Mouse (Mus musculus) thymus, adult 18-20 months (tissue): ENCODE measurements around the gene Prkg1.

ENCODE experiments used
- DNase-seq, 2 experiments: peaks; one replicate each; pipeline ENCODE4 v3.0.0; 2022; ENCODE audit warnings: mixed read lengths in 2 of 2

The Prkg1 gene

DNA sequence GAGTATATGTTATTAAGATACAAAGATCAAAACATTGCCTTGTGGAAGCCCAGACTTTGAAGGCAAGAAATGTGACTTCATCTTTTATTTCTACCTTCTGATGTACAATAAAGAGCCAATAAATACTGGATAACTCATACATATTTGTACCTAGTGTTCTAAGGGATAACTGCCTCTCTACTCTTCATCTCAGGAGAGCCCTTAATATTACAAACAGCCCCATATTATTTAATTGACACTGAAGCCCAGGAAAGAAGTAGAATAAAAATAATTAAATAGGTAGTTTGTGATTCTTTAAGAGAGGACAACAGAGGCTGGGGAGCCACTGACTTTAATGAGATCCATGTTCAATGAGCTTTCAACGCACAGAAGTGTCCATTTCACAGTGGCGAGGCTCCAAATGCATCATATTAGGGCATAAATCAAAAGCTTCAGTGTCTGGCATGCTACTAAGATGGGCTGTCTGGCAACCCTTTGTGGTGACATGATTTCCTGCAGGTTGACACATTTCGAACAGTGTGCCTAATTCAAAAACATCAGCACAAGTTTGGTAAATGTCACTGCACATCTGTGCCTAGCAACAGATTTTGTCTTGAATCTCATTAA is 753.2 kb downstream of the Prkg1 start:
- DNase-seq: no peak

DNA sequence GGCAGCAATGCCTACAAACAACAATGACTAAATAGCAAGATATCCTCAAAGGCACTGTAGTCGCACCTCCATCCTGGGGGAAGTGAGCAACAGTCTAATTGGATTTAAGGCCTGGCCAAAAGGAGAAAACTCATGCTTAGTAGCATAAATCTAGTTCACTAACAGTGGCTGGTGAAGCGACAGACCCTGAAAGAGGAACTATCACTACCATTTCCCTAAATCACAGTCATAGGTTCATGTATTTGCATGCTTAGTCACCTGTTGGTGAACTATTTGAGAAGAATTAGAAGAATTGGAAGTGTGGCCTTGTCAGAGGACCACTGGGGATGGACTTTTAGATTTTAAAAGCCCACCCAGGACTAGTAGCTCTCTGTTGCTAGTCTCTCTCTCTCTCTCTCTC is 766.3 kb downstream of the Prkg1 start:
- DNase-seq: no peak

DNA sequence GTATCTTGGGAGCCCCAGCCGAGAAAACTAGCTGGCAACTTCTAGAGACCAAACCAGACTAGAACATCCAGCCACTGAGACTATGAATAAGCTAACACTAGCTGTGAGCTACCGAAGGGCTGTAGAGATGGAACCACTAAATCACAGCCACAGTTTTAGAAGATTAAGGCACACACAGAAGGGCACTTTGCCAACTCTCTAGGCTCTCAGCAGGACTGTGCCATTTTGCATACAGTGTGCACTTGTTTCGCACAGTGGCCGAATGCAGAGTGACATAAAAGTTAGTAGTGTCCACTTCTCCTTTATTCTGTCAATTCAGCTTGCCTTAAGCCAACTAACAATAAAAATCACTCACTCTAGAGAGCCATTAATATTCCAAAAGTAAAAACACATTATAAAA is 774.4 kb downstream of the Prkg1 start:
- DNase-seq: no peak

DNA sequence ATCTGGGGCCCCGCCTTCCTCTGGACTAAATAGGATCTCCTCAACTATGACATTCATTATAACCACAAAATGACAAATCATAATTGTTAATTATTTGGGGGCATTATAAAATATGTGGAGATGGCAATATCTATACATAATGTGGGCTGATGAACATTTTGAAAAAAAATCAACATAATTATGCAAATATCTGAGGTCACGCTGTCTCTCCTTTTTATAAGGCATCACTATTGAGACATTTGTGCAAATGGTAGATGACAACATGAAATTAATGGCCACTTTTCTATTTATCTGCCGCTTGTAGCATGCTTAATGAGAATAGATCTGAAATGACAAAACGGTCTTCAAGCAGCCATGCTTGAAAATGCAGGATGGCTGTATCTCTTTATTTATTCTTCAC is 782.4 kb downstream of the Prkg1 start:
- DNase-seq: no peak

DNA sequence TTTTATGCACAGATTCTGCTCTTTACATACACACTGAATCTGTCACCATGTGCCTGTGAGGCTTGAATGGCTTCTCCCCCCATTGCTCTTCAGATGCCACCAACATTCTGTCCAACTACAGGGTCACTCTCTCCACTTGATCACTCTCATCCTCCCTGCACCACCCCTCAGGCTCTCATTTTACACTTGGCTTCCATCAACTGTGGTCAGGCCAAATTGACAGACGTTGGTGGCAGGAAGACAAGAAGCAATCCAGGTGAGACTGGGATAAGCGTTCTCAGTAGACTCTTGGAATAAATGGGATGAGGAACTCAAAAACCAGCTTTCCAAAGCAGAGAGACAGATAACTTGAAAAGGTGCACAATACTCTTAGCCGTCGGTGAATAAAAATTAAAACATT is 786.7 kb downstream of the Prkg1 start:
- DNase-seq: no peak

DNA sequence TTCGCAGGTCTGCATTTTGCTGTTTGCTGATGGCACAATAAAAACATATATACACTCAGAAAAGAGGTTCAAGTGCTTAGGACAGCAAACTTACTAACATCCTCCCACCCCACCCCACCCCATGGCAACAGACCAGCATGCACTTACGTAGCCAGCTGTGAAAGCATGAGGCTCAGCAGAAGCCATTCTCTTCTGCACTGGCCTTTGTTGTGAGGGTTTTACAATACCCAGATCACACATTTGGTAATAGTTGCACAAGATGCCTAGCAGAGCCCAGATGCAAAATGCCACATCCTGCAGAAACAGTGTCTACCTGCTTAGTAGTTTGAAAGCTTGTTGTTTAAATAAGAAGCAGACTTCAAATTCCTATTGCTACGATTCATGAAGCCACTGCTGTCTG is 814.2 kb downstream of the Prkg1 start:
- DNase-seq: no peak

DNA sequence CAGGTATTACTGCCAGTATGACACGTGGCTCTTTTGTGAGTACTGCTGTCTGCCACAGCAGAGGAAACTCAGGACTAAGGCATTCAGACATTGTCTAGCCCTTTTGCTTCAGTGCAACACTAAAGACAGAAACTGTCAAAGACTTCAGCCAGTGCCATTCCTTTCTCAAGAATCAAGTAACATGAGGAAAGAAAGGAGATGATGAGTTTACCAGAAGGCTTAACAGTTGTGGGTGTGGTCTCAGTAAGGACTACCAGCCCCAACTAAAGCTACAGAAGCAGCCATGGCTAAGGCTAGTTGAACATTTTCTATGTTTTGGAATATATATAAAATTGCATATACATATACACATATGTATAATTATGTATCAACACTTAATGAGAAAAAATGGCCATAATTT is 816.6 kb downstream of the Prkg1 start:
- DNase-seq: no peak

DNA sequence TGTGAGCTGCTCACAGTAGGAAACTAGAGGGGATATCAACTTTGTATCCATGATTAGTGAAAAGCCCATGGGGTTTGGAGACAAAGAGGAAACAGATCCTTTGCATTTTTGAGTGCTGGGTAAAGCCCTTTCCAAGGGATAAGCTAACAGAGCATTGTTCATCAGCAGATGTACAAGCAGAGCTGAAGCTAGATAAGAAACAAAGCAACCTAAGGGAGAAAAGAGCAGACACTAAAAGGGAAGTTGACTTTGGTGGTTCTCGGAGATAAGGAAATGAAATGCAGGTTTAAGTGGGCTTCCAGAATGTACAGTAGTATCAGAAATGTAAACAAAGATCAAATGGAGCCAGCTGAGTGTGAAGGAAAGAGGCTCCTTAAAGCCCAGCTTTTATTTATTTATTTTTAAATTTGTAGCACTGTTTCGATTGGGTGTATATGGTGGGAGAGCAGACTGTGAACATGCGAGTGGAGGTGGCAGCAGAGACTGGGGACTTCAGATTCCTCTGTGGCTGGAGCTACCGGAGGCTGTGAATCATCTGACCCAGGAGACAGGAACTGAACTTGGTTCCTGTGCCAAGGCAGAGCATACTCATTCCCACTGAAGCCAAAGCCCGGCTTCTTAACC is 822.4 kb downstream of the Prkg1 start:
- no peak for DNase-seq

DNA sequence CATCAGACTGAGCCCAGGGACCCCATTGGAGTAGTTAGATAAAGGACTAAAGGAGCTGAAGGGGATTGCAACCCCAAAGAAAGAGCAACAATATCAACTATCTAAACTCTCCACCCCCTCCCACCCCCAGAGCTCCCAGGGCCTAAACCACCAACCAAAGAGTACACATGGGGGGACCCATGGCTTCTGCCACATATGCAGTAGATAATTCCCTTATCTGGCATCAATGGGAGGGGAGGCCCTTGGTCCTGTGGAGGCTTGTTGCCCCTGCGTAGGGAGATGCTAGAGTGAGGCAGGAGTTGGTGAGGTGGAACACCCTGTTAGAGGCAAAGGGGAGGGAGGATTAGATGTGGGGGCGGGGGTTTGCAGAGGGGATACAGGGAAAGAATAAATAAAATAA is 826.8 kb downstream of the Prkg1 start:
- no peak for DNase-seq

DNA sequence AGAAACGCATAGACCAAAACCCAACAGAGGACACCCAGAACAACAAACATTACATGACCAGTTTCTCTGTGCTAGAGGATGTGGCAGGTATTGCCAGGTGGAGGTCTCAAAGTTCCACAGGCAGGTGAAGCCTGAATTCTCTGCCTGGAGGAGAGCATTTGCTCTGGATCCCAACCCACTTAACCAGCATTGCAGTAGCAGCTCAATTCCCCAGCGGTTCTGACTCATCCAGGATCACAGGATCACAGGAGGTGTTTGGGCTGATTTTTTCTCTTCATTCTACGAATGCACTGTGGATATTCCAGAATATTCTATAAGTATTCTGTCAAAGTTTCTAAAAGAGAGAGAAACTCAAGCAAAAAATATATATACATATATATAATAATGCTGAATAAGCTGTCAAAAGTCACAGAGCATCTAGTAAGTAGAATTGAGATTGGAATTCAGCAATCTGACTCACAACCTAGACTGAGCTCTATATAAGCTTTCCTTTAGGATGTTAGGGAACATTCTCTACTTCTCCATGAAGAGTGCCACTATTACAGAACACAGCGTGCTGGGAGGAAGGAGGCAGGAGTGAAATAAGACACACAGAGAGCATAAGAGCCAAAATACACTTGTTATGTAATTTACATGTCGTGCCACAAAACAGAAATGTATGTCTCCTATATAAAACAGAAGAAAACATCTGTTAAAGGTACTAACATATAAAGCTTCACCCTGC is 833.2 kb downstream of the Prkg1 start:
- no peak for DNase-seq

DNA sequence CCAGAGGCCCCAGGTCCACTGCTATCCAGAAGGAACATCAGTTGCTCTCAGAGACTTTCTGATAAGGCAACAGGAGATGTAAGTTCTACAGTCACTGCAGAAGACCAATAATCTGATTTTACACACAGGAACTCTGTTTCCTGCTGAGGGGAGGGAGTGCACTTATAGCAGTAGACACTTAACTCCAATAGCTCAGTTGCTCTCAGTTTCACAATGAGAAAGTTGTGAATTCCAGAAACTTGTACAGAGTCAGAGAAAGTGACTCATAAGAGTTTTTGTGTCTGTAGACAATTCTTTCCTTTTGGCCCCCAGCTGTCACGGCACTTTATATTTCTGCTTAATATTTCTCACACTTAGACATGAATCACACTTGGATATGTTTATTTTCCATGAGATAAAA is 840.8 kb downstream of the Prkg1 start:
- no peak for DNase-seq

DNA sequence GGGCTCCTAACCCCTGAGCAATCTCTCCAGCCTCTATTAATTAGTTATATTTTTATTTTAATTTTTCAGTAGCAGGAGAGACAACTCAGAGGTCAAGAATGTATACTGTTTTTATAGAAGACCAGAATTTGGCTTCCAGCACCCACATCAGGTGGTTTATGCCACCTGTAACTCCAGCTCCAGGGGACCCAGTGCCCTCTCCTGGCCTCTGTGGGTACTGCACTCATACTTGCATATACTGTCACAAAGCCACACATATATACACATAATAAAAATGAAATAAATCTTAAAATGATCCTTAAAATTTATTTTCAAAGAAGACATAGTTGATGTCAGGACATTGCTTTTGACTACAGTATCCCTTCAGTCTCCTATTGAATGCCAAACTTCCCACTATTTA is 862.5 kb downstream of the Prkg1 start:
- no peak for DNase-seq

DNA sequence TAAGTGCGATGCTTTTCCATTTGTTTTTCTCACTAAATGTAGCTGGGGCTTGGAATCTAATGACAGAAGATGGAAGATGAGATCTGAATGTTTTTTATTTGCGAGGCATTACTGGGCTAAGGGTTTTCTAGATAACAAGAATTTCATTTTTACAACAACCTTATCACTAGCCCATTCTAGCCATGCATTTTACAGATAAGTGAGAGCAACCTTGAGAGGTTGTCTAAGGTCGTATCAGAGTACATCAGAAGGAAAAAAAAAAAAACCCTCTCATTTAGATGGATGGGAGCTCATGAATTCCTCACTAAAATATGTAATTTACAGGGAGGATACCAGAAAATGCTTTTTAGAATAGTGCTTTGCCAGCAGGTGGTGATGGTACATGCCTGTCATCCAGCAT is 863.8 kb downstream of the Prkg1 start:
- no peak for DNase-seq

DNA sequence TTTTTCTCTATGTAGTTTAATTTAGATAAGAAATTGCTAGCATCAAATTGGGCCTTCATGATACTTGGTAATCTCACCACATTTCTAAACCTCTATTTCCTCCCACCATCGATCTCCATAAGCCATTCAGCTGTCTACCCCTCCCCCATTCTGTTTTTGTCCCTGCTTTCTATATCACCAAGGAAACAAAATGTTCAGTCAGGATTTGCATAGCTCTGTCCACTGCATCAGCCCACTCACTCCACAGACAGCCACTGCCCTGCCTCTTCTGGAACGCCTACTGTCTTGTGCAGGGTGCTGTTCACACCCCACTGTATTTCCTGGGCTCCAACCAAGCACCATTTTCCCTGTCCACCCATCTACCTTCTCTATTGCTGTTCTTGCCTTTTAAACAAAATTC is 874.5 kb downstream of the Prkg1 start:
- DNase-seq: no peak

DNA sequence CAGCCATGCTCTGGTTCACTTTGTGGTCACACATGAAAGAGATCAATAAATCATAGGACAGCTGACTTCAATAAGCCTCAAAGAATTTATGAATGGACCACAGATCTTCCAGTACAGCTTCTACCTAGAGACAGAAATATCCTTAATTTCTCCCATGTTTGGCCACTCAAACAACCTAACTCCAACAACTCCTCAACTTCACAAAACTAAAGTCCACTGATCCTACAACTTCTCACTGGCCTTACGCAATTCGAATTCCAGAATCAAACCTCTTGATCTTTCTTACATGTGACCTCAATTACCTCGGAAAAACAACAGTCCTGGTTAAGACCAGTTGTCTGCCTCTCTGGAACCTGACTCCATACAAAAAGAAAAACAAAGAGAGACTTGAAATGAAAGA is 875.0 kb downstream of the Prkg1 start:
- no peak for DNase-seq

DNA sequence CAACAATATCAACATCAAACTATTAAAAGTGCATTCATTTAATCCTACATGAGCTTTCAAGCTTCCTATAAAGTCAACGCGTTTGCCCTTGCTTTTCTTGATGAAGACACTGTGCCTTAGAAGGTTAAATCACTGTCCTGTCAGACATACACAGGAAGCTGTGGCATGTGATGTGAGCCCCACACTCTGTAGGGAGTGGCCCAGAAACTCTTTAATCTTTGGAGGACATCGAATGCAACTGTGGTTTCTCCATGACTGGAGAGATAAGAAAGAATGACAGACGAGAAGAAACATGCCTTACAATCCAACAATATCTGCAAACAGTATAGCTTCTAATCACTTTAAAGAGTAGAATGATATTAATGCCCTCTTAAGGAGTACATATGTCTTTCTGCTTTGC is 903.4 kb downstream of the Prkg1 start:
- no peak for DNase-seq

DNA sequence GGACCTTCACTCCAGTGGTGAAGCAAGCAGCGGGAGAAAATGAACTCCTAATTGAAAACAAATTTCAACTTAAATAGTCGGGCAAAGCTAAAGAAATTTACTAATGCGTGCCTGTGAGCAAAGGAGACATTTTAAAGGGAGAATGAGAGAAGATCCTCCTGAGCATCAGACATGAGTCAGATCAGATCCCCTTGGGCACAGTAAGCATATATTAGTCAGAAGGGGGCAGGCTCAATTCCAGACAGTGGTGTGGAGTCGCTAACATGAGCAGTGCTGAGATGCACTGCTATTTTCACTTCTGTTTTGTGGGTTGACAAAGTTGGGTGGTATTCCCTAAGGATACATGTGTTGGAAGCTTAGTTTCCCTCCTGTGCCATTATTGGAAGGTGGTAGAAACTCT is 913.8 kb downstream of the Prkg1 start:
- DNase-seq: no peak

DNA sequence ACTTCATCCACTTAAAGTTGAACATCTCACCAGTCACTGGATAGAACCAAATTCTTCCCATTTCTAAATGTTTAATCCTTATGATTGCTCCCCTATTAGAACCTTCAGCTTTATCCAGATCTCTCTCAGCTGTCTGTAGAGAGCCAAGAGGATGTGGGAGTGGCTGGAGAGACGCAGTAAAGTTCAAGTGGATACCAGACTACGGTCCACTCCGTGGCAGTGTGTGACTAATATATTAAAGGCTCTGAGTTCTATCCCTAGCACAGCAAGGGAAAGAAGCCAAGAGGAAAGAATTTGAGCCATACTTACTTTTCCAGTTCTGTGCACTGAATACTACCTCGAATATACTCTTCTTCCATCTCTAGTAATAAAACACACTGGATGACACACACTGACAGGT is 919.9 kb downstream of the Prkg1 start:
- no peak for DNase-seq

DNA sequence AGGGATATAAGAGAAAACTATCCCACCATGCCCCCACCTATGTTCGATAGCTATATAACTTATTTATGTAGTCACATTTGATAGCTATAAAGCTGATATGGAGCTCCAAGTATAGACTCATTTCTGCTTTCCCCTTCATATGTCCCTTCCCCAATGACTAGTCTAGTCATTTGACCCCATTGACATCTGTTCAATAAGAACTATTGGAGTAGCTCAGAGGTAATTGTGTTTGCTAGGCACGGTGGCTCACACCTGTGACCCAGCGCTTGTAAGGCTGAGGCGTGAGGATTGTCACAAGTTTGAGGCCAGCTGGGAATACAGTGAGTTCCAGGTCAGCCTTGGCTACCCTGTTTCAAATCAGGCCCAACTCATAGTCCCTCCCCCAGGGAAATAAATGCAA is 921.2 kb downstream of the Prkg1 start:
- no peak for DNase-seq

DNA sequence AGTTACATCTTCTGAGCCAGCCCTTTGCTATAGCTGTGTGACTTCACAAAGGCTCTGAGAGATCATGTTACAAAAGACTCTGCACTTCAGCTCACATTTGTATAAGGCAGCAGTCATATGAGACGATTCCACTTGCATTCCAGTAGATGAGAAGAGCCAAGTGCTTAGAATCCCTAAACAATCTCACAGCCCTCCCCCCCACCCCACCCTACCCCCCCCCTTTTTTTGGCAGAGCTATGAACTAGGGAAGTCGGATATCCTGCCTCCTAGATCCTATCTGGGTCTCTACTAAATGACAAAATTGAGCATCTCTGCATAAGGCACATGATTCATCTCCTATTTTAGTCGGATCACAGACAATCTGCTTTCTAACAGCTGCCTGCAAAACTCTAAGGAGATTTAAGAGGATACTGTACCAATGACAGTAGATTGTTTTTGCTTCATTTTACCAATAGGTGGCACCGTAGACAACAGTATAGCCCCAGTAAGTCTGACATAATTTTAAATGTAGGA is 921.7 kb downstream of the Prkg1 start:
- DNase-seq: no peak

DNA sequence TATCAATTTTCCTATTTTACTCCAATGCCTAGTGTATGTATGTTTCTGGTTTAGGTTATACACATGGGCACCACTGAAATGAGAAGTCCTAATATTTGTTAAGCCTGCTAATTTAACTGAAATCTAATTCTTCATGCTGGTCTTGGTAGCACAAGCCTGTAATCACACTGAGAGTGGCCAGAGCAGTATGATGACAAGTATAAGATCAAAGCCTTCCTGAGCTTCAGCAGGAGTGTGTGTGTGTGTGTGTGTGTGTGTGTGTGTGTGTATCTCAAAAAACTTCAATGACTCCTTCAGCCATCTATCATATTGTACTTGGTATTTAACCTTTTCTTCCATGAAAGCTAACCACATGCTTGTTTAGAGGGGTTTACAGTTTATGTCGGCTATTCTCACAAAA is 922.2 kb downstream of the Prkg1 start:
- DNase-seq: no peak

DNA sequence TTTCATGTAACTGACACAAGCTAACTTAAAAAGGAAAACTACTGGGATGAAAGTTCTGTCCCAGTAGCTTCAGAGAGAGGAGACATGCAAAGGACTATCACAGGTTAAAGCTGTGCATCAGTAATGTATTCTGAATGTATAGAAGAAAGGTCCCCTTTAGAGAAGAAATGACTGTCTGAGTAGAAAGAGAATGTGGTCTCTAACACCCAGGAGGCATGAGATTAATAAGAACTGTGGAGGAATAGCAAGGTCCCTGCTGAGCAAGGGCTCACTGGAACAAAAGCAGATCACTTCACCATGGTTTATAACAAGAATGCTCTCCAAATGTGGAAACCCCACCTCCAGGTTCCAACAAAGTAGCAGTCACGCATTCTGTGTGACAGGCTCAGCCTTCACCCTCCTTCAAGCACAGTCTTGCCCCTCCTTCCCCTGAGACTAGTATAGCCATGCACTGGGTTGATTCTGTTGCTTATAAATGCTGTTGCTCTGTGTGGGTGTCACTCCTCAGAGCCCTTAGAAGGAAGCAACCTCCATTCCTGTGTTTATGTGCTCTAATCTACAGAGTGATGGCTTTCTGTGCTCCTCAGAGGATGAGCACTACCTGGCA is 931.7 kb downstream of the Prkg1 start:
- DNase-seq: no peak

DNA sequence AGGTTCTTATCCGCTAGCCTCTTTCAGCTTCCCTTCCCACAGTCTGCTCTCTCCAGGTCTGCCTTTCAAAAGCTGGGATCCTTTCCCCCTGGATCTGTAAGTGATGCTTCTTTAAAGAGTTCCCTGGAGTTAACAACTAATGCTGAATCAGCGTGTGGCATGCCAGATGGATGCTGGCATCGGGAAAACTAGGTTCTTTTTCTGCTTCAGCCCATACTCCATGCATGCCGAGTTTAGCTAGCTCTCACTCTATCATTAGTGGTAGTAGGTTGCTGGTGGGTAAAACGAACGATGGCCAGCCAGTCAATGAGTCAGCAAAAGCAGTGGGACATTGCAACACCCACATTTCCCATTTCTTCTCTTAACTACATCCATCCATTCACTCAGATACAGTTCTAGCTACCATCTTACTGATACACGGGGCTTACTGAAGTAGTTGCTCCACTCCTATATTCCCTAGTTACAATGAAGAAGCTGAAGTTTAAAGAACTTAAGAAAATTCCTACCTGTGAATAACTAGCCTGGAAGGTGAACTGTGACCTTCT is 935.5 kb downstream of the Prkg1 start:
- no peak for DNase-seq

DNA sequence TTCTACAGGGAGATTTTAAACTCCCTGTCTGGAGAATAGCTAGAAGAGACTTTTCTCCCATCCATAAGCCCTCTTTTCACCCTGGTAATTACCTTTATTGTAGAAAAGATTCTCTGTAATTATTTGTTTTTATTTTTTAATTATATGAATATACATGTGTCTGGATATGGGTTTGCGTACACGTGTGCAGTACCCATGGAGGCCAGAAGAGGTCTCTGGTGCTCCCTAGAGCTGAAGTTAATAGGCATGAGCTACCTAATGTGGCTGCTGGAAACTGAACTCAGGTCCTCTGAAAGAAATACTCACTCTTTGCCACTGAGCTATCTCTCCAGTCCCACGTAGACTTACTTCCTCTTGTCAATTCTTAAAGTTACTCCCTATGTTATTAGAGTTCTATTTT is 937.0 kb downstream of the Prkg1 start:
- no peak for DNase-seq
